Mouse (Mus musculus): Measurements from ENCODE around the gene Ckap5. TPM values are rescaled to one million over a fixed set of nuclear protein-coding genes. Genes with fewer than 3 reads are reported as not detected.

The Ckap5 gene
- polyA plus RNA-seq, 1 experiment from 2014 or later = 64.1 TPM

Other genes starting within 250 kb of the Ckap5 start
- 42.3 and 45.1 TPM in 2 replicates for gene 1110051M20Rik, start 82.1 kb upstream of the Ckap5 start, polyA plus RNA-seq (2015; fragmentation: Nextera tagmentation; extraction: Ambion mirVana)
- 5.4 and 5.6 TPM in 2 replicates for gene Lrp4, start 69.3 kb upstream of the Ckap5 start, polyA plus RNA-seq (2015; fragmentation: Nextera tagmentation; extraction: Ambion mirVana)
- 14.2 and 17.4 TPM in 2 replicates for gene F2, start 109.7 kb downstream of the Ckap5 start, polyA plus RNA-seq (2015; fragmentation: Nextera tagmentation; extraction: Ambion mirVana)
- 10.3 and 11.3 TPM in 2 replicates for gene Zfp408, start 123.0 kb downstream of the Ckap5 start, polyA plus RNA-seq (2015; fragmentation: Nextera tagmentation; extraction: Ambion mirVana)
- gene Arhgap1, start 123.1 kb downstream of the Ckap5 start, polyA plus RNA-seq (2015; fragmentation: Nextera tagmentation; extraction: Ambion mirVana) = 144 and 157 TPM in 2 replicates
- gene Atg13, start 183.8 kb downstream of the Ckap5 start, polyA plus RNA-seq (2015; fragmentation: Nextera tagmentation; extraction: Ambion mirVana) = 27.6 and 29.6 TPM in 2 replicates
- gene Harbi1, start 184.1 kb downstream of the Ckap5 start, polyA plus RNA-seq (2015; fragmentation: Nextera tagmentation; extraction: Ambion mirVana) = 20.6 and 21.2 TPM in 2 replicates
- gene Ambra1, start 203.4 kb downstream of the Ckap5 start, polyA plus RNA-seq (2015; fragmentation: Nextera tagmentation; extraction: Ambion mirVana) = 15.0 and 15.8 TPM in 2 replicates